ENCODE assay signal across 27 mouse cellular contexts in the genomic region with DNA sequence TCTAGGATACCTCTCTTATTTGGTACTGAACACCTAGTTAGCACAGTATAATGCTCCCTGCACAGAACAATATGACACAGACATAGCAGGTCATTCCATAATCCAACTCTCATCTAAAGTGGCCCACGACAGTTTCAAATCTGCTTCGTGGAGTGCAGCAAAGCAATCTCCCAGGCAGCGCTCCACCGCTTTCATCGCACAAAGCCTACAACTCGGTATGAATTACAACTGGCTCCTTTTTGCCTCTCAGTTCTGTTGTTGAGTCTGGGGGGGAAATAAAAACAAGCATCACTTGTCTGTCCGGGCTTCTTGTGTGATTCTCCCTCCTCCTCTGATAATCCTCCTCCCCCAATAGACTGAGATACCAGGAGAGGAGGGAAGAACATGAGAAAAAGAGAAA.
A peak's percentile ranks its signal among the peaks of the same experiment; 100 is the strongest.
DNase-seq lines count a peak whose midpoint lies in the region; ATAC-seq and TF ChIP-seq lines count a peak whose summit lies in the region.
"Had no signal": no experiment of that assay in that cellular context is flagged by ENCODE, and none has a peak within 500 bp of the region (broad histone marks: within the 10 kb centered on the region; RNA-seq: fewer than 3 reads in every experiment).

No protein-coding gene starts in this region.

- H3K27ac ChIP-seq in heart, embryonic 13.5 days (replicated peaks): peak overlapping the region; percentile 83
- 0 out of 2 replicates have a peak overlapping the region, but pooled peaks have one; percentile 1 for H3K27ac ChIP-seq in midbrain, embryonic 14.5 days (replicated peaks; ENCODE audit: low read depth, low read length)
- no peak overlapping the region; the same call in 1 of the 2 replicates for H3K27ac ChIP-seq in midbrain, embryonic 10.5 days (replicated peaks)
- no peak overlapping the region for H3K27ac ChIP-seq in midbrain, postnatal 0 days (ENCODE audit: low read depth, low read length)
- H3K27ac ChIP-seq: embryonic facial prominence, embryonic 12.5 days; hindbrain, embryonic 15.5 days; intestine, embryonic 15.5 days; limb, embryonic 10.5 days; limb, embryonic 15.5 days; liver, embryonic 13.5 days had no signal

- H3K4me2 ChIP-seq in heart, embryonic 13.5 days: peak overlapping the region; percentile 57
- H3K4me2 ChIP-seq in midbrain, embryonic 14.5 days (ENCODE audit: low read length): no peak overlapping the region
- H3K4me2 ChIP-seq in midbrain, postnatal 0 days (ENCODE audit: low read depth, low read length, poor library complexity, severe bottlenecking): peak overlapping the region; percentile 12; the same call in 1 of the 2 replicates
- H3K4me2 ChIP-seq: embryonic facial prominence, embryonic 12.5 days; hindbrain, embryonic 15.5 days; intestine, embryonic 15.5 days; limb, embryonic 15.5 days; liver, embryonic 13.5 days had no signal

- H3K9ac ChIP-seq in heart, embryonic 13.5 days: peak overlapping the region; percentile 38; the same call in 1 of the 2 replicates
- no peak overlapping the region for H3K9ac ChIP-seq in midbrain, embryonic 14.5 days (replicated peaks; ENCODE audit: low read length)
- H3K9ac ChIP-seq in midbrain, postnatal 0 days (replicated peaks; ENCODE audit: low read length, poor library complexity, severe bottlenecking): no peak overlapping the region
- H3K9ac ChIP-seq: embryonic facial prominence, embryonic 12.5 days; hindbrain, embryonic 15.5 days; intestine, embryonic 15.5 days; limb, embryonic 15.5 days; liver, embryonic 13.5 days had no signal

- 0 out of 2 replicates have a peak overlapping the region, but pooled peaks have one; percentile 6 for H3K4me3 ChIP-seq in heart, embryonic 13.5 days
- H3K4me3 ChIP-seq in midbrain, embryonic 14.5 days (replicated peaks; ENCODE audit: low read depth, low read length): no peak overlapping the region
- H3K4me3 ChIP-seq in midbrain, embryonic 10.5 days: no peak overlapping the region
- H3K4me3 ChIP-seq in midbrain, postnatal 0 days (ENCODE audit: low read depth, low read length): no peak overlapping the region
- H3K4me3 ChIP-seq: embryonic facial prominence, embryonic 12.5 days; hindbrain, embryonic 15.5 days; intestine, embryonic 15.5 days; limb, embryonic 10.5 days; limb, embryonic 15.5 days; liver, embryonic 13.5 days; megakaryocyte, embryonic 14.5 days had no signal

- no peak for ATAC-seq in heart, embryonic 13.5 days (ENCODE audit: extremely low read depth, insufficient number of reproducible peaks, low FRiP score, low TSS enrichment)
- ATAC-seq in midbrain, embryonic 14.5 days (ENCODE audit: low FRiP score, low TSS enrichment): no peak
- no peak for ATAC-seq in midbrain, postnatal 0 days (ENCODE audit: low FRiP score)
- ATAC-seq: activated CD4-positive, CD25-positive, alpha-beta regulatory T cell, adult 4 months; intestine, embryonic 15.5 days; lung, postnatal 0 days had no signal

- intact Hi-C loops in heart, postnatal 25 days (cut with DNase I): loop anchor here (5.0 kb wide), 1 partner anchor 116 kb away; the partner anchor contains the start of gene Fign
- intact Hi-C loops in heart, postnatal 36 days (cut with DNase I): loop anchor here (5.0 kb wide), 2 partner anchors 91 to 116 kb away; partner anchors contain the start of gene Fign

- H3K27me3 ChIP-seq in heart, embryonic 13.5 days (replicated peaks): no peaks in the 10 kb centered on the region
- H3K27me3 ChIP-seq in midbrain, embryonic 14.5 days (ENCODE audit: control insufficient read depth, insufficient read depth, low read length): no peaks in the 10 kb centered on the region
- no peaks in the 10 kb centered on the region for H3K27me3 ChIP-seq in midbrain, embryonic 10.5 days (ENCODE audit: low read depth, poor library complexity, severe bottlenecking)
- no peaks in the 10 kb centered on the region for H3K27me3 ChIP-seq in midbrain, postnatal 0 days (ENCODE audit: insufficient read depth, low read length)
- H3K27me3 ChIP-seq: CH12.LX; embryonic facial prominence, embryonic 12.5 days; hindbrain, embryonic 15.5 days; intestine, embryonic 15.5 days; limb, embryonic 15.5 days; liver, embryonic 13.5 days; megakaryocyte, embryonic 14.5 days had no signal

- H3K4me1 ChIP-seq in heart, embryonic 13.5 days: peaks cover 39% of the 10 kb centered on the region
- H3K4me1 ChIP-seq in midbrain, embryonic 14.5 days (ENCODE audit: control insufficient read depth, insufficient read depth, low read length): peaks cover 11% of the 10 kb centered on the region
- peaks cover 29% of the 10 kb centered on the region for H3K4me1 ChIP-seq in midbrain, embryonic 10.5 days
- H3K4me1 ChIP-seq in midbrain, postnatal 0 days (ENCODE audit: insufficient read depth, low read length): no peaks in the 10 kb centered on the region; the same call in 1 of the 2 replicates
- H3K4me1 ChIP-seq: intestine, embryonic 15.5 days; limb, embryonic 15.5 days; liver, embryonic 13.5 days; megakaryocyte, embryonic 14.5 days had no signal

- H3K36me3 ChIP-seq in heart, embryonic 13.5 days: peaks cover 26% of the 10 kb centered on the region
- peaks cover 13% of the 10 kb centered on the region for H3K36me3 ChIP-seq in midbrain, embryonic 14.5 days (ENCODE audit: control insufficient read depth, insufficient read depth, low read length)
- H3K36me3 ChIP-seq in midbrain, embryonic 10.5 days: peaks cover 31% of the 10 kb centered on the region
- H3K36me3 ChIP-seq in midbrain, postnatal 0 days (ENCODE audit: insufficient read depth, low read length): no peaks in the 10 kb centered on the region
- H3K36me3 ChIP-seq: hindbrain, embryonic 15.5 days; intestine, embryonic 15.5 days had no signal

- no peaks in the 10 kb centered on the region for H3K9me3 ChIP-seq in heart, embryonic 13.5 days
- no peaks in the 10 kb centered on the region for H3K9me3 ChIP-seq in midbrain, embryonic 14.5 days (ENCODE audit: control insufficient read depth, low read length)
- no peaks in the 10 kb centered on the region for H3K9me3 ChIP-seq in midbrain, embryonic 10.5 days (replicated peaks)
- H3K9me3 ChIP-seq in midbrain, postnatal 0 days (ENCODE audit: low read length): no peaks in the 10 kb centered on the region
- H3K9me3 ChIP-seq: embryonic facial prominence, embryonic 12.5 days; hindbrain, embryonic 15.5 days; intestine, embryonic 15.5 days; limb, embryonic 10.5 days; limb, embryonic 15.5 days; liver, embryonic 13.5 days had no signal

- peak; percentile 53 for DNase-seq in heart, adult 11 months
- DNase-seq in heart, postnatal 25 days (ENCODE audit: low spot score): no peak
- DNase-seq in heart, postnatal 36 days: no peak
- DNase-seq in midbrain, embryonic 14.5 days: peak; percentile 39
- DNase-seq in midbrain, embryonic 10.5 days (ENCODE audit: low spot score): no peak
- no peak for DNase-seq in midbrain, postnatal 0 days (ENCODE audit: low spot score)
- no peak for DNase-seq in adrenal gland, postnatal 25 days
- DNase-seq: adrenal gland, adult 2 months; cerebellum, adult 8-10 months; cerebellum, postnatal 36 days; gastrocnemius, postnatal 25 days; kidney, adult 2 months; kidney, postnatal 10 days; layer of hippocampus, postnatal 36 days; liver, embryonic 13.5 days; lung, adult 18-20 months; lung, postnatal 4 days had no signal

- 35% methylated on average over 7 of the region's 7 CpGs for WGBS in heart, embryonic 13.5 days
- WGBS in midbrain, embryonic 14.5 days: 37% methylated on average over 7 of the region's 7 CpGs
- 64% methylated on average over 7 of the region's 7 CpGs for WGBS in midbrain, embryonic 10.5 days
- WGBS in midbrain, postnatal 0 days: 33% methylated on average over 7 of the region's 7 CpGs

- no peak for TF ChIP-seq CTCF in midbrain, postnatal 0 days (IDR thresholded peaks at IDR 0.05)

Comparison
In these comparisons a context has a peak if more than half of its experiments do, and no peak if none do; other contexts are left out.
1. DNase-seq: peak in heart, adult 11 months (single experiment) and midbrain, embryonic 14.5 days (single experiment); none in heart, postnatal 25 days (single experiment), heart, postnatal 36 days (0 of 2), midbrain, embryonic 10.5 days (single experiment), midbrain, postnatal 0 days (single experiment) and adrenal gland, postnatal 25 days (single experiment).
2. H3K27ac ChIP-seq: peak in heart, embryonic 13.5 days (single experiment) and midbrain, embryonic 14.5 days (single experiment); none in midbrain, embryonic 10.5 days (single experiment) and midbrain, postnatal 0 days (single experiment).